Mouse (Mus musculus) lung, embryonic 14.5 days (tissue): ENCODE measurements at regions not wholly inside any gene's neighbourhood (a gene's known extent, or its start where the extent isn't known, plus 50 kb on each side); places are given as distances from the start of the nearest gene placed in this dataset.

ENCODE experiments used
- ATAC-seq: fragments of 200-750 bp; cut with Nextera tagmentation; 2 replicates; pipeline ENCODE4 v1.8.0; 2017; ENCODE audit warnings: mild to moderate bottlenecking, moderate TSS enrichment, moderate library complexity; ENCODE audit not compliant: insufficient read depth
- DNase-seq: peaks from one replicate; pipeline ENCODE4 v3.0.0-alpha.2; 2015
- H3K27ac ChIP-seq: fragments of 300-500 bp; sonication (generic); 2 replicates; pipeline ENCODE4 v1.5.1; 2014; ENCODE audit warnings: low read depth, mild to moderate bottlenecking, moderate library complexity
- H3K27me3 ChIP-seq: fragments of 300-500 bp; sonication (generic); 2 replicates; pipeline ENCODE4 v1.6.1; 2014; ENCODE audit warnings: low read length, control low read depth; ENCODE audit not compliant: insufficient read depth
- H3K36me3 ChIP-seq: fragments of 300-500 bp; sonication (generic); 2 replicates; pipeline ENCODE4 v1.6.1; 2014; ENCODE audit warnings: control low read depth; ENCODE audit not compliant: insufficient read depth
- H3K4me1 ChIP-seq: fragments of 300-500 bp; sonication (generic); 2 replicates; pipeline ENCODE4 v1.6.1; 2014; ENCODE audit warnings: antibody characterized with exemption, control low read depth; ENCODE audit not compliant: insufficient read depth
- H3K4me2 ChIP-seq: fragments of 300-500 bp; sonication (generic); 2 replicates; pipeline ENCODE4 v1.6.1; 2014; ENCODE audit warnings: mild to moderate bottlenecking
- H3K4me3 ChIP-seq: fragments of 300-500 bp; sonication (generic); 2 replicates; pipeline ENCODE4 v1.5.1; 2014; ENCODE audit warnings: low read depth, low read length
- H3K9ac ChIP-seq: fragments of 300-500 bp; sonication (generic); 2 replicates; pipeline ENCODE4 v1.6.1; 2014
- H3K9me3 ChIP-seq: fragments of 300-500 bp; sonication (generic); 2 replicates; pipeline ENCODE4 v1.6.1; 2016; ENCODE audit warnings: low read depth, low read length, control low read depth
- CTCF ChIP-seq: IDR thresholded peaks from 2 replicates; pipeline ENCODE4 v1.5.1; 2016; ENCODE audit warnings: antibody characterized with exemption, low read depth
- WGBS: fragments of 180-500 bp; shearing (Covaris S2); extraction: QIAGEN DNeasy Blood & Tissue Kit; methylation state at CpG from one replicate; pipeline ENCODE4 v1.1.7; 2014; 5-methylcytosine and 5-hydroxymethylcytosine counted together

- WGBS, result 67% methylated on average over 3 of the region's 3 CpGs
- TF ChIP-seq CTCF, result no peak
- no peak overlapping the region for H3K4me3 ChIP-seq
Observed at GRCm38 (mm10) chr12:95054887-95055286, 637.1 kb upstream of the Flrt2 start.

GRCm38 (mm10) chr12:95056926-95057325 is 635.1 kb upstream of the Flrt2 start:
- Histone ChIP-seq H3K27ac (no peak overlapping the region), H3K36me3 (no peaks in the 10 kb centered on the region), H3K27me3 (no peaks in the 10 kb centered on the region), H3K9ac (no peak overlapping the region), H3K9me3 (no peaks in the 10 kb centered on the region), H3K4me2 (no peak overlapping the region), H3K4me1 (no peaks in the 10 kb centered on the region), H3K4me3 (no peak overlapping the region)
- DNase-seq, result no peak
- ATAC-seq, result no peak
- no peak for TF ChIP-seq CTCF
- 81% methylated on average over 7 of the region's 7 CpGs for WGBS

More at GRCm38 (mm10) chr12:95054887-95055286, 637.1 kb upstream of the Flrt2 start:
- Histone ChIP-seq H3K4me1 (no peaks in the 10 kb centered on the region), H3K36me3 (no peaks in the 10 kb centered on the region), H3K4me2 (no peak overlapping the region), H3K27me3 (no peaks in the 10 kb centered on the region), H3K9me3 (no peaks in the 10 kb centered on the region), H3K9ac (no peak overlapping the region), H3K27ac (no peak overlapping the region)
- no peak for DNase-seq
- no peak for ATAC-seq

- Histone ChIP-seq H3K36me3 (no peaks in the 10 kb centered on the region), H3K4me1 (no peaks in the 10 kb centered on the region), H3K9ac (no peak overlapping the region), H3K4me3 (no peak overlapping the region), H3K4me2 (no peak overlapping the region), H3K27ac (no peak overlapping the region), H3K27me3 (no peaks in the 10 kb centered on the region), H3K9me3 (no peaks in the 10 kb centered on the region)
- no peak for ATAC-seq
- no peak for TF ChIP-seq CTCF
- DNase-seq, result no peak
- WGBS, result 79% methylated on average over 2 of the region's 2 CpGs
Observed at GRCm38 (mm10) chr12:95059396-95059795, 632.6 kb upstream of the Flrt2 start.

- no peaks in the 10 kb centered on the region for H3K9me3 ChIP-seq
- no peak overlapping the region for H3K27ac ChIP-seq
- no peak overlapping the region for H3K9ac ChIP-seq
- TF ChIP-seq CTCF, result no peak
- WGBS, result 63% methylated on average over 2 of the region's 2 CpGs
- no peak overlapping the region for H3K4me3 ChIP-seq
- no peaks in the 10 kb centered on the region for H3K36me3 ChIP-seq
- no peaks in the 10 kb centered on the region for H3K4me1 ChIP-seq
- no peaks in the 10 kb centered on the region for H3K27me3 ChIP-seq
- no peak for ATAC-seq
- no peak overlapping the region for H3K4me2 ChIP-seq
- DNase-seq, result no peak
Observed at GRCm38 (mm10) chr12:95072307-95072706, 619.7 kb upstream of the Flrt2 start.

- H3K27me3 ChIP-seq, result no peaks in the 10 kb centered on the region
- WGBS, result 77% methylated on average over 3 of the region's 3 CpGs
- DNase-seq (no peak), ATAC-seq (no peak)
- H3K4me1 ChIP-seq, result no peaks in the 10 kb centered on the region
- H3K27ac ChIP-seq, result no peak overlapping the region
- no peak overlapping the region for H3K4me2 ChIP-seq
- TF ChIP-seq CTCF, result no peak
- no peaks in the 10 kb centered on the region for H3K9me3 ChIP-seq
- H3K4me3 ChIP-seq, result no peak overlapping the region
- H3K9ac ChIP-seq, result no peak overlapping the region
- no peaks in the 10 kb centered on the region for H3K36me3 ChIP-seq
Observed at GRCm38 (mm10) chr12:95119223-95119952, 572.6 kb upstream of the Flrt2 start.

GRCm38 (mm10) chr12:95132804-95133203 is 559.2 kb upstream of the Flrt2 start:
- Histone ChIP-seq H3K4me2 (no peak overlapping the region), H3K27ac (no peak overlapping the region), H3K4me3 (no peak overlapping the region), H3K36me3 (no peaks in the 10 kb centered on the region), H3K9me3 (no peaks in the 10 kb centered on the region), H3K27me3 (no peaks in the 10 kb centered on the region), H3K4me1 (no peaks in the 10 kb centered on the region), H3K9ac (no peak overlapping the region)
- DNase-seq (peak; percentile 16), ATAC-seq (peak; percentile 41; the same call in 1 of the 2 replicates)
- 51% methylated on average over 1 of the region's 1 CpGs for WGBS
- TF ChIP-seq CTCF, result no peak

- Histone ChIP-seq H3K4me1 (no peaks in the 10 kb centered on the region), H3K9me3 (no peaks in the 10 kb centered on the region), H3K36me3 (no peaks in the 10 kb centered on the region), H3K27ac (no peak overlapping the region), H3K4me2 (no peak overlapping the region), H3K9ac (no peak overlapping the region), H3K27me3 (no peaks in the 10 kb centered on the region), H3K4me3 (no peak overlapping the region)
- DNase-seq (peak; percentile 36), ATAC-seq (no peak; the same call in 1 of the 2 replicates)
- WGBS, result 39% methylated on average over 4 of the region's 4 CpGs
- TF ChIP-seq CTCF, result no peak
Observed at GRCm38 (mm10) chr12:95133482-95133881, 558.5 kb upstream of the Flrt2 start.

- DNase-seq, result peak; percentile 77
- no peak overlapping the region for H3K9ac ChIP-seq
- H3K36me3 ChIP-seq, result no peaks in the 10 kb centered on the region
- H3K4me3 ChIP-seq, result no peak overlapping the region
- ATAC-seq, result peak; percentile 68; the same call in 1 of the 2 replicates
- 46% methylated on average over 2 of the region's 2 CpGs for WGBS
- H3K27me3 ChIP-seq, result no peaks in the 10 kb centered on the region
- H3K4me1 ChIP-seq, result no peaks in the 10 kb centered on the region
- no peaks in the 10 kb centered on the region for H3K9me3 ChIP-seq
- no peak overlapping the region for H3K4me2 ChIP-seq
- H3K27ac ChIP-seq, result no peak overlapping the region
- TF ChIP-seq CTCF, result no peak
Observed at GRCm38 (mm10) chr12:95138167-95138566, 553.9 kb upstream of the Flrt2 start.
